Comparison of ENCODE assay signal across 30 mouse cellular contexts in genomic region chr13:23940291-23940690, GRCm38 (mm10). TPM values are rescaled to one million over a fixed set of nuclear protein-coding genes. Genes with fewer than 3 reads are reported as not detected.
DNase-seq lines count a peak whose midpoint lies in the region; ATAC-seq and TF ChIP-seq lines count a peak whose summit lies in the region.
"Had no signal": no experiment of that assay in that cellular context is flagged by ENCODE, and none has a peak within 500 bp of the region (broad histone marks: within the 10 kb centered on the region; RNA-seq: fewer than 3 reads in every experiment).

No protein-coding gene starts in this region.

- TF ChIP-seq CTCF in lung, embryonic 14.5 days (IDR thresholded peaks at IDR 0.05; ENCODE audit: low read depth) = no peak

- H3K9ac ChIP-seq in embryonic facial prominence, embryonic 14.5 days (ENCODE audit: low read depth, low read length) = no peak overlapping the region
- H3K9ac ChIP-seq in kidney, embryonic 15.5 days = no peak overlapping the region
- H3K9ac ChIP-seq in lung, embryonic 14.5 days = no peak overlapping the region
- H3K9ac ChIP-seq: embryonic facial prominence, embryonic 15.5 days; hindbrain, embryonic 14.5 days; limb, embryonic 15.5 days; liver, postnatal 0 days; midbrain, embryonic 15.5 days; neural tube, embryonic 15.5 days; stomach, embryonic 15.5 days had no signal

- no peaks in the 10 kb centered on the region for H3K36me3 ChIP-seq in embryonic facial prominence, embryonic 14.5 days (ENCODE audit: control insufficient read depth, insufficient read depth, low read length)
- H3K36me3 ChIP-seq in embryonic facial prominence, embryonic 10.5 days (replicated peaks) = no peaks in the 10 kb centered on the region
- no peaks in the 10 kb centered on the region for H3K36me3 ChIP-seq in kidney, embryonic 15.5 days
- H3K36me3 ChIP-seq in lung, embryonic 14.5 days (ENCODE audit: insufficient read depth) = no peaks in the 10 kb centered on the region
- H3K36me3 ChIP-seq: embryonic facial prominence, embryonic 15.5 days; forebrain, embryonic 10.5 days; limb, embryonic 15.5 days; midbrain, embryonic 15.5 days; neural tube, embryonic 15.5 days; stomach, embryonic 15.5 days had no signal

- no peak overlapping the region for H3K27ac ChIP-seq in embryonic facial prominence, embryonic 14.5 days (replicated peaks; ENCODE audit: low read depth, low read length)
- no peak overlapping the region for H3K27ac ChIP-seq in embryonic facial prominence, embryonic 10.5 days (replicated peaks)
- no peak overlapping the region for H3K27ac ChIP-seq in kidney, embryonic 15.5 days
- H3K27ac ChIP-seq in lung, embryonic 14.5 days (ENCODE audit: low read depth) = no peak overlapping the region
- H3K27ac ChIP-seq: embryonic facial prominence, embryonic 15.5 days; forebrain, embryonic 10.5 days; gastrocnemius, adult 2 months; hindbrain, embryonic 14.5 days; layer of hippocampus, adult 2 months; limb, embryonic 15.5 days; midbrain, embryonic 15.5 days; neural tube, embryonic 15.5 days; stomach, embryonic 15.5 days had no signal

- DNase-seq in embryonic facial prominence, embryonic 14.5 days (ENCODE audit: low spot score) = peak; percentile 39
- DNase-seq in embryonic facial prominence, embryonic 10.5 days (ENCODE audit: low spot score) = no peak
- DNase-seq in kidney, adult 11 months = peak; percentile 5
- DNase-seq in lung, embryonic 14.5 days = peak; percentile 37
- no peak for DNase-seq in lung, postnatal 14 days
- peak; percentile 38 for DNase-seq in lung, postnatal 36 days
- DNase-seq in adrenal gland, postnatal 25 days = no peak
- DNase-seq: adrenal gland, postnatal 10 days; cerebellum, adult 9-11 months; gastrocnemius, adult 2 months; liver, postnatal 0 days; right cerebral cortex, postnatal 25 days; thymus, adult 2 months had no signal

- no peak overlapping the region for H3K4me2 ChIP-seq in embryonic facial prominence, embryonic 14.5 days (ENCODE audit: low read depth, low read length)
- H3K4me2 ChIP-seq in kidney, embryonic 15.5 days = no peak overlapping the region
- no peak overlapping the region for H3K4me2 ChIP-seq in lung, embryonic 14.5 days
- H3K4me2 ChIP-seq: embryonic facial prominence, embryonic 15.5 days; hindbrain, embryonic 14.5 days; limb, embryonic 15.5 days; midbrain, embryonic 15.5 days; neural tube, embryonic 15.5 days; stomach, embryonic 15.5 days had no signal

- 49% methylated on average over 6 of the region's 6 CpGs for WGBS in embryonic facial prominence, embryonic 14.5 days
- WGBS in embryonic facial prominence, embryonic 10.5 days = 81% methylated on average over 6 of the region's 6 CpGs
- WGBS in kidney, embryonic 15.5 days = 61% methylated on average over 6 of the region's 6 CpGs
- 43% methylated on average over 6 of the region's 6 CpGs for WGBS in lung, embryonic 14.5 days

- no peak overlapping the region for H3K4me3 ChIP-seq in embryonic facial prominence, embryonic 14.5 days (ENCODE audit: low read depth, low read length)
- no peak overlapping the region for H3K4me3 ChIP-seq in embryonic facial prominence, embryonic 10.5 days
- H3K4me3 ChIP-seq in kidney, embryonic 15.5 days (replicated peaks) = no peak overlapping the region
- no peak overlapping the region for H3K4me3 ChIP-seq in lung, embryonic 14.5 days (ENCODE audit: low read depth, low read length)
- H3K4me3 ChIP-seq: embryonic facial prominence, embryonic 15.5 days; forebrain, embryonic 10.5 days; gastrocnemius, adult 2 months; layer of hippocampus, adult 2 months; limb, embryonic 15.5 days; midbrain, embryonic 15.5 days; myocyte; neural tube, embryonic 15.5 days; stomach, embryonic 15.5 days had no signal

- H3K4me1 ChIP-seq in embryonic facial prominence, embryonic 14.5 days (ENCODE audit: control insufficient read depth, insufficient read depth, low read length) = no peaks in the 10 kb centered on the region
- H3K4me1 ChIP-seq in embryonic facial prominence, embryonic 10.5 days = peaks cover 10% of the 10 kb centered on the region
- H3K4me1 ChIP-seq in kidney, embryonic 15.5 days = no peaks in the 10 kb centered on the region
- no peaks in the 10 kb centered on the region for H3K4me1 ChIP-seq in lung, embryonic 14.5 days (ENCODE audit: insufficient read depth)
- H3K4me1 ChIP-seq: embryonic facial prominence, embryonic 15.5 days; limb, embryonic 15.5 days; midbrain, embryonic 15.5 days; neural tube, embryonic 15.5 days; stomach, embryonic 15.5 days had no signal

- no peaks in the 10 kb centered on the region for H3K9me3 ChIP-seq in embryonic facial prominence, embryonic 14.5 days (ENCODE audit: control insufficient read depth, low read length)
- H3K9me3 ChIP-seq in embryonic facial prominence, embryonic 10.5 days = no peaks in the 10 kb centered on the region
- no peaks in the 10 kb centered on the region for H3K9me3 ChIP-seq in kidney, embryonic 15.5 days (replicated peaks)
- no peaks in the 10 kb centered on the region for H3K9me3 ChIP-seq in lung, embryonic 14.5 days (ENCODE audit: low read depth, low read length)
- H3K9me3 ChIP-seq: embryonic facial prominence, embryonic 15.5 days; forebrain, embryonic 10.5 days; limb, embryonic 15.5 days; midbrain, embryonic 15.5 days; neural tube, embryonic 15.5 days; stomach, embryonic 15.5 days had no signal

- peak; percentile 37; the same call in 1 of the 2 replicates for ATAC-seq in embryonic facial prominence, embryonic 14.5 days (ENCODE audit: low read depth)
- no peak for ATAC-seq in kidney, embryonic 15.5 days (replicated peaks; ENCODE audit: low FRiP score)
- no peak for ATAC-seq in lung, embryonic 14.5 days (ENCODE audit: insufficient read depth)
- ATAC-seq: liver, postnatal 0 days; midbrain, embryonic 15.5 days; Patski had no signal

- no peaks in the 10 kb centered on the region for H3K27me3 ChIP-seq in embryonic facial prominence, embryonic 14.5 days (replicated peaks; ENCODE audit: control insufficient read depth, insufficient read depth, low read length)
- no peaks in the 10 kb centered on the region for H3K27me3 ChIP-seq in embryonic facial prominence, embryonic 10.5 days (replicated peaks; ENCODE audit: low read depth, poor library complexity, severe bottlenecking)
- H3K27me3 ChIP-seq in kidney, embryonic 15.5 days = no peaks in the 10 kb centered on the region
- H3K27me3 ChIP-seq in lung, embryonic 14.5 days (ENCODE audit: insufficient read depth, low read length) = no peaks in the 10 kb centered on the region
- H3K27me3 ChIP-seq: embryonic facial prominence, embryonic 15.5 days; limb, embryonic 15.5 days; midbrain, embryonic 15.5 days; neural tube, embryonic 15.5 days; Patski; stomach, embryonic 15.5 days had no signal

RNA-seq across cellular contexts. Expression of gene Hist1h2aa, which starts 6.0 kb away (rescaled TPM):
- polyA plus RNA-seq in embryonic facial prominence, embryonic 14.5 days (2014; fragmentation: Nextera tagmentation; extraction: Ambion mirVana) = not detected in 2 replicates
- not detected in 2 replicates for polyA plus RNA-seq in embryonic facial prominence, embryonic 10.5 days (2016; fragmentation: Nextera tagmentation; extraction: Ambion mirVana)
- not detected in 2 replicates for polyA plus RNA-seq in kidney, embryonic 15.5 days (2015; fragmentation: Nextera tagmentation; extraction: Ambion mirVana)
- polyA plus RNA-seq in lung, embryonic 14.5 days (2014; fragmentation: Nextera tagmentation; extraction: Ambion mirVana) = not detected in 2 replicates
- not detected in 2 replicates for total RNA-seq in adrenal gland, postnatal 25 days (2021)
- total RNA-seq: adrenal gland, postnatal 10 days; gastrocnemius, adult 2 months; granulocyte monocyte progenitor cell, adult 5-6 weeks; heart, postnatal 10 days; layer of hippocampus, adult 2 months; left cerebral cortex, postnatal 36 days; megakaryocyte-erythroid progenitor cell, adult 5-6 weeks had no signal
- polyA plus RNA-seq: brain, embryonic 14.5 days; embryonic facial prominence, embryonic 15.5 days; forebrain, embryonic 10.5 days; hindbrain, embryonic 14.5 days; intestine, embryonic 14.5 days; limb, embryonic 15.5 days; liver, postnatal 0 days; midbrain, embryonic 15.5 days; myocyte; neural tube, embryonic 15.5 days; Patski; stomach, embryonic 15.5 days; thymus, adult 2 months had no signal

RNA-seq across cellular contexts. Expression of gene Hist1h2ba, which starts 6.3 kb away (rescaled TPM):
- not detected in 2 replicates for polyA plus RNA-seq in embryonic facial prominence, embryonic 14.5 days (2014; fragmentation: Nextera tagmentation; extraction: Ambion mirVana)
- polyA plus RNA-seq in embryonic facial prominence, embryonic 10.5 days (2016; fragmentation: Nextera tagmentation; extraction: Ambion mirVana) = not detected in 2 replicates
- polyA plus RNA-seq in kidney, embryonic 15.5 days (2015; fragmentation: Nextera tagmentation; extraction: Ambion mirVana) = not detected in 2 replicates
- not detected in 2 replicates for polyA plus RNA-seq in lung, embryonic 14.5 days (2014; fragmentation: Nextera tagmentation; extraction: Ambion mirVana)
- not detected in 2 replicates for total RNA-seq in adrenal gland, postnatal 25 days (2021)
- total RNA-seq: adrenal gland, postnatal 10 days; gastrocnemius, adult 2 months; granulocyte monocyte progenitor cell, adult 5-6 weeks; heart, postnatal 10 days; layer of hippocampus, adult 2 months; left cerebral cortex, postnatal 36 days; megakaryocyte-erythroid progenitor cell, adult 5-6 weeks had no signal
- polyA plus RNA-seq: brain, embryonic 14.5 days; embryonic facial prominence, embryonic 15.5 days; forebrain, embryonic 10.5 days; hindbrain, embryonic 14.5 days; intestine, embryonic 14.5 days; limb, embryonic 15.5 days; liver, postnatal 0 days; midbrain, embryonic 15.5 days; myocyte; neural tube, embryonic 15.5 days; Patski; stomach, embryonic 15.5 days; thymus, adult 2 months had no signal

RNA-seq across cellular contexts. Expression of gene Slc17a4, which starts 25.5 kb away (rescaled TPM):
- polyA plus RNA-seq in embryonic facial prominence, embryonic 14.5 days (2014; fragmentation: Nextera tagmentation; extraction: Ambion mirVana) = 0.10 TPM in 1 of 2 replicates, not detected in the other
- polyA plus RNA-seq in embryonic facial prominence, embryonic 10.5 days (2016; fragmentation: Nextera tagmentation; extraction: Ambion mirVana) = not detected in 2 replicates
- 2.7 and 2.9 TPM in 2 replicates for polyA plus RNA-seq in kidney, embryonic 15.5 days (2015; fragmentation: Nextera tagmentation; extraction: Ambion mirVana)
- polyA plus RNA-seq in lung, embryonic 14.5 days (2014; fragmentation: Nextera tagmentation; extraction: Ambion mirVana) = not detected in 2 replicates
- 0.30 TPM in 1 of 2 replicates, not detected in the other for total RNA-seq in adrenal gland, postnatal 25 days (2021)
- total RNA-seq: gastrocnemius, adult 2 months; granulocyte monocyte progenitor cell, adult 5-6 weeks; heart, postnatal 10 days; layer of hippocampus, adult 2 months; left cerebral cortex, postnatal 36 days had no signal
- polyA plus RNA-seq: brain, embryonic 14.5 days; embryonic facial prominence, embryonic 15.5 days; forebrain, embryonic 10.5 days; hindbrain, embryonic 14.5 days; limb, embryonic 15.5 days; midbrain, embryonic 15.5 days had no signal

RNA-seq across cellular contexts. Expression of gene Scgn, which starts 50.7 kb away (rescaled TPM):
- polyA plus RNA-seq in embryonic facial prominence, embryonic 14.5 days (2014; fragmentation: Nextera tagmentation; extraction: Ambion mirVana) = 0.32 and 0.38 TPM in 2 replicates
- polyA plus RNA-seq in embryonic facial prominence, embryonic 10.5 days (2016; fragmentation: Nextera tagmentation; extraction: Ambion mirVana) = 0.14 and 0.31 TPM in 2 replicates
- polyA plus RNA-seq in kidney, embryonic 15.5 days (2015; fragmentation: Nextera tagmentation; extraction: Ambion mirVana) = 0.23 and 0.60 TPM in 2 replicates
- not detected in 2 replicates for polyA plus RNA-seq in lung, embryonic 14.5 days (2014; fragmentation: Nextera tagmentation; extraction: Ambion mirVana)
- 0.90 and 2.9 TPM in 2 replicates for total RNA-seq in adrenal gland, postnatal 25 days (2021)
- total RNA-seq: gastrocnemius, adult 2 months; granulocyte monocyte progenitor cell, adult 5-6 weeks; heart, postnatal 10 days; megakaryocyte-erythroid progenitor cell, adult 5-6 weeks had no signal
- polyA plus RNA-seq: forebrain, embryonic 10.5 days; limb, embryonic 15.5 days; liver, postnatal 0 days; myocyte had no signal

Comparison
In these comparisons a context has a peak if more than half of its experiments do, and no peak if none do; other contexts are left out.
1. DNase-seq: peak in embryonic facial prominence, embryonic 14.5 days (single experiment), kidney, adult 11 months (single experiment), lung, embryonic 14.5 days (single experiment) and lung, postnatal 36 days (single experiment); none in embryonic facial prominence, embryonic 10.5 days (single experiment), lung, postnatal 14 days (single experiment) and adrenal gland, postnatal 25 days (single experiment).